Mouse (Mus musculus): Measurements from ENCODE around the gene Zmynd8.

GRCm38 (mm10) chr2:165851811-165852415, 46.9 kb downstream of the Zmynd8 start:
- TF ChIP-seq CTCF (IDR thresholded peaks at IDR 0.05; ENCODE audit: low read depth, low read length) (no peak), TAL1 (conservative IDR thresholded peaks at IDR 0.05; ENCODE audit: low read depth, low read length) (no peak), GATA1 (IDR thresholded peaks at IDR 0.05; ENCODE audit: borderline replicate concordance, low read length) (no peak)

Data from G1E (cell line).